ENCODE assay signal across 7 mouse cellular contexts in the genomic region with DNA sequence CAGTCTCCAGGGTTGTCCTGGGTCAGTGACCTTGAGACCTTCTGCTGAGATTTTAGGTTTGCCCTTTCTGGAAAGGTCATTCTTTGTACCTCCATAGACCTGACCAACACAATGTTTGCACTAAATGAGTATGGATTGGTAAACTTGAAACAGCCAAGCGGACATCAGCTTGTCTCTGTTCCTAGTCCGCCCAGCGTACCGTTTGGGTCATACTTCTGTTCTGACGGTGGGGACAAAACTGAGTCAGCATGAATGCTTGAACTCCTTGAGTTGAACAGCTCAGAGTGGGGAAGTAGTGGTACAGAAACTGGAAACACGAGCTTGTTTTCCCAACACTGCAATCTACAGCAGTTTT. TPM values are rescaled to one million over a fixed set of nuclear protein-coding genes. Genes with fewer than 3 reads are reported as not detected.
DNase-seq lines count a peak whose midpoint lies in the region; ATAC-seq and TF ChIP-seq lines count a peak whose summit lies in the region.

No protein-coding gene starts in this region.

- no peaks in the 10 kb centered on the region for H3K36me3 ChIP-seq in thymus, adult 2 months (ENCODE audit: control insufficient read depth, insufficient read depth, low read length)
- no peaks in the 10 kb centered on the region for H3K36me3 ChIP-seq in forebrain, embryonic 11.5 days (ENCODE audit: control insufficient read depth, insufficient read depth, low read length)
- no peaks in the 10 kb centered on the region for H3K36me3 ChIP-seq in hindbrain, postnatal 0 days (ENCODE audit: insufficient read depth, low read length)

- H3K4me2 ChIP-seq in forebrain, embryonic 11.5 days (ENCODE audit: low read depth, low read length, severe bottlenecking) = peak overlapping the region; percentile 75
- peak overlapping the region; percentile 72 for H3K4me2 ChIP-seq in hindbrain, postnatal 0 days (ENCODE audit: low read depth, low read length)

- ATAC-seq in forebrain, embryonic 11.5 days (replicated peaks; ENCODE audit: low FRiP score) = peak; percentile 1; the same call in 1 of the 2 replicates
- peak; percentile 3 for ATAC-seq in hindbrain, postnatal 0 days

- H3K4me3 ChIP-seq in thymus, adult 2 months (ENCODE audit: control insufficient read depth, insufficient read depth, low read length) = 0 out of 2 replicates have a peak overlapping the region, but pooled peaks have one; percentile 15
- peak overlapping the region; percentile 91 for H3K4me3 ChIP-seq in forebrain, embryonic 11.5 days (ENCODE audit: low read depth, low read length)
- H3K4me3 ChIP-seq in hindbrain, postnatal 0 days (ENCODE audit: low read length) = peak overlapping the region; percentile 91

- H3K9ac ChIP-seq in forebrain, embryonic 11.5 days (ENCODE audit: low read length) = peak overlapping the region; percentile 99
- peak overlapping the region; percentile 99 for H3K9ac ChIP-seq in hindbrain, postnatal 0 days (replicated peaks; ENCODE audit: low read length)

- H3K4me1 ChIP-seq in thymus, adult 2 months (replicated peaks; ENCODE audit: control insufficient read depth, insufficient read depth, low read length) = no peaks in the 10 kb centered on the region
- peaks cover 11% of the 10 kb centered on the region; the same call in 1 of the 2 replicates for H3K4me1 ChIP-seq in forebrain, embryonic 11.5 days (replicated peaks; ENCODE audit: control insufficient read depth, insufficient read depth, low read length)
- peaks cover 15% of the 10 kb centered on the region for H3K4me1 ChIP-seq in hindbrain, postnatal 0 days (ENCODE audit: insufficient read depth, low read length)

- WGBS in thymus, adult 2 months = 23% methylated on average over 6 of the region's 6 CpGs
- 7% methylated on average over 6 of the region's 6 CpGs for WGBS in forebrain, embryonic 11.5 days
- WGBS in hindbrain, postnatal 0 days = 9% methylated on average over 6 of the region's 6 CpGs

- H3K27me3 ChIP-seq in thymus, adult 2 months (ENCODE audit: control insufficient read depth, insufficient read depth, low read length) = peaks cover 11% of the 10 kb centered on the region
- no peaks in the 10 kb centered on the region for H3K27me3 ChIP-seq in forebrain, embryonic 11.5 days (ENCODE audit: control insufficient read depth, insufficient read depth, low read length)
- no peaks in the 10 kb centered on the region for H3K27me3 ChIP-seq in hindbrain, postnatal 0 days (ENCODE audit: insufficient read depth, low read length)

- TF ChIP-seq POLR2A in thymus, adult 2 months (IDR thresholded peaks at IDR 0.05; ENCODE audit: control insufficient read depth, extremely low read depth, insufficient read depth, low read length, poor library complexity) = no peak

- no peak for DNase-seq in thymus, adult 2 months
- no peak for DNase-seq in thymus, postnatal 25 days
- DNase-seq in forebrain, embryonic 11.5 days (ENCODE audit: low spot score) = no peak
- peak; percentile 51 for DNase-seq in hindbrain, postnatal 0 days (ENCODE audit: low spot score)
- peak; percentile 64 for DNase-seq in lung, postnatal 36 days
- DNase-seq in testis, postnatal 14 days (ENCODE audit: low spot score) = peak; percentile 16
- DNase-seq in cerebellum, postnatal 36 days = no peak

- TF ChIP-seq CTCF in thymus, adult 2 months (IDR thresholded peaks at IDR 0.05; ENCODE audit: borderline replicate concordance, control insufficient read depth, extremely low read depth, insufficient read depth, low read length, poor library complexity) = no peak
- no peak for TF ChIP-seq CTCF in hindbrain, postnatal 0 days (IDR thresholded peaks at IDR 0.05; ENCODE audit: low read depth)

- no peaks in the 10 kb centered on the region for H3K9me3 ChIP-seq in forebrain, embryonic 11.5 days (ENCODE audit: control insufficient read depth, low read length)
- no peaks in the 10 kb centered on the region for H3K9me3 ChIP-seq in hindbrain, postnatal 0 days (ENCODE audit: low read length)

- no peak overlapping the region for H3K27ac ChIP-seq in thymus, adult 2 months (ENCODE audit: control insufficient read depth, insufficient read depth, low read length)
- peak overlapping the region; percentile 90; the same call in 1 of the 2 replicates for H3K27ac ChIP-seq in forebrain, embryonic 11.5 days (ENCODE audit: low read depth, low read length)
- H3K27ac ChIP-seq in hindbrain, postnatal 0 days = peak overlapping the region; percentile 99

RNA-seq across cellular contexts. Expression of a gene that starts 0.7 kb away (rescaled TPM):
- 6.2 and 6.8 TPM in 2 replicates for polyA plus RNA-seq in thymus, adult 2 months (2012; rRNA removed)
- polyA plus RNA-seq in forebrain, embryonic 11.5 days (2014; fragmentation: Nextera tagmentation; extraction: Ambion mirVana) = 29.2 and 29.6 TPM in 2 replicates
- total RNA-seq in hindbrain, postnatal 0 days (2014; rRNA removed) = 83.5 and 88.4 TPM in 2 replicates
- polyA plus RNA-seq in hindbrain, postnatal 0 days (2015; fragmentation: Nextera tagmentation; extraction: Ambion mirVana) = 15.8 and 16.0 TPM in 2 replicates

Comparison
In these comparisons a context has a peak if more than half of its experiments do, and no peak if none do; other contexts are left out.
1. DNase-seq: peak in hindbrain, postnatal 0 days (single experiment), lung, postnatal 36 days (single experiment) and testis, postnatal 14 days (single experiment); none in thymus, adult 2 months (single experiment), thymus, postnatal 25 days (single experiment), forebrain, embryonic 11.5 days (single experiment) and cerebellum, postnatal 36 days (0 of 2).
2. H3K4me3 ChIP-seq: peak in every context shown above with its lines; median percentile 91 in forebrain, embryonic 11.5 days; 91 in hindbrain, postnatal 0 days; 15 in thymus, adult 2 months.